Mouse (Mus musculus) CH12.LX (cell line): ENCODE results near the gene Mrpl52.

Experiments used
- CTCF ChIP-seq, 2 experiments: IDR thresholded peaks in 1 of 2; conservative IDR thresholded peaks in 1 of 2; 2 replicates each; pipeline ENCODE4 v1.5.1; 2011 to 2012; ENCODE audit warnings: low read depth in 2 of 2, low read length in 2 of 2, improper control_type of control experiment in 1 of 2, inconsistent platforms in 1 of 2, mild to moderate bottlenecking in 1 of 2, moderate library complexity in 1 of 2
- IRF4 ChIP-seq: IDR thresholded peaks from 2 replicates; pipeline ENCODE4 v1.6.1; 2014; ENCODE audit warnings: low read depth, mild to moderate bottlenecking, inconsistent platforms, low read length, improper control_type of control experiment
- MAX ChIP-seq: IDR thresholded peaks from 2 replicates; pipeline ENCODE4 v1.6.1; 2011; ENCODE audit warnings: low read length, improper control_type of control experiment
- MYC ChIP-seq: IDR thresholded peaks from 2 replicates; pipeline ENCODE4 v1.6.1; 2011; ENCODE audit warnings: low read depth, mild to moderate bottlenecking, improper control_type of control experiment, low read length
- RAD21 ChIP-seq: IDR thresholded peaks from 2 replicates; pipeline ENCODE4 v1.6.1; 2011; ENCODE audit warnings: low read depth, mild to moderate bottlenecking, low read length, improper control_type of control experiment, moderate library complexity
- ZMIZ1 ChIP-seq: IDR thresholded peaks from 2 replicates; pipeline ENCODE4 v1.6.1; 2012; ENCODE audit warnings: low read depth, mild to moderate bottlenecking, inconsistent platforms, low read length, improper control_type of control experiment

DNA sequence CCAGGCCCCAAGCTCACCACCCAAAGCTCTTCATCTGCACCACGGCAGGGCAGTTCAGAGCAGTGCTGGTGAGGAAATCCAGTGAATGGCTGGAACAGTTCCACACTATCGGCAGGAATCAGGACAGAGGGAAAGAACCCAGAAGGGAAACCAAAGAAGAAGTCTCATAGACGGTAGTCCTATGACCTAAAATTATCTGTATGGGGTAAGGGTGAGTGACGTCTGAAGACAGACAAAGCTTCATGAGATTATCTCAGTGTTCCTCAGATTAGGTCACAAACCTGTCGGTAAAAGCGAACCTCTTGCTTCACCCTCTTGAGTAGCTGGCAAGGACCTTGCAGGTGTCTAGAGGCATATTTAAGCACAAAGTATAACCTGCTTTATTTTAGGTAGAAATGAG lies 49.5 kb upstream of the Mrpl52 start:
- TF ChIP-seq ZMIZ1: no peak
- no peak for TF ChIP-seq MAX
- TF ChIP-seq RAD21: no peak
- TF ChIP-seq IRF4: no peak
- no peak for TF ChIP-seq CTCF (conservative IDR thresholded peaks at IDR 0.05 in 1 of 2, IDR thresholded peaks at IDR 0.05 in 1 of 2; ENCODE audit: low read depth in 2 of 2, low read length in 2 of 2)
- no peak for TF ChIP-seq MYC
